Mouse (Mus musculus) cerebellum, adult 11 months (tissue): ENCODE measurements around the gene H60b.
"Not testable (repeated sequence)": the region's sequence is repeated elsewhere in the genome, so short reads cannot be mapped to it uniquely, and the experiment has no call there.

Source experiments
- DNase-seq: peaks from one replicate; pipeline ENCODE4 v3.0.0; 2022

The H60b gene

DNA sequence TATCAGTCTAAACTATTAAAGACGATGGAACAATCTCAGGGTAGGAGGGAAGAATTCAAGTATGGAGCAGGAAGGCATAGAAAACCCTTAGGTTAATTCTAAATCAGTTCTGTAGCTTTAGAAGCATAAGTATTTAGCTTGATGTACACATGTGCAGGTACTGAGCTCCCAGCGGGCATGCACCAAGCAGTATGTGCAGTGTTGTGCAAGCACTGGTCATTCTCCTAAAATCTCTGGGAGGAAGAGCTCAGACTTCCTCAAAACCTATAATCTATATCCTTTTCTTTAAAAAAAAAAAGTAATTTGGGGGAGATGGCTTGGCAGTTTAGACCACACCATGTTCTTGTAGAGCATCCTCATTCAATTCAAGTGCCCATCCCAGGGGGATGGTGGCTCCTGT lies 120.1 kb downstream of the H60b start:
- DNase-seq, result not testable (repeated sequence)

DNA sequence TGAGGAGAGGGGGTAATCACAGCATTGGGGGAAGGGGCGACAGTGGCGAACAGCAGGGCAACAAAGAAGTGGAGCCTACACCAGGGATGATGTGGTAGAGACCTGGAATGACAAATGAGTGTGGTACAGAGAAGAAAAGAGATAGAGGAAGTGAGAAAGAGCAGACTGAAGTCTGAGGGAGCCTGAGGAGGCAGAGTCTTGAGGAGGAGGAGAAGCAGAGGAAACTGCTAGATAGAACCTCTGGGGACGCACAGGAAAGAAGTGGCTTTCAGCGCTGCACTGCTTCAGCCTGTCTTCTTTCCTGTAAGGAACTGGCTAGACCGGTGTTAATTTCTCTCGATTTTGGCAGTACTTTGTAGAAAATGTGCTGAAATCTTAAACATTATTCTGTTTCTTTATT lies 124.4 kb downstream of the H60b start:
- DNase-seq, result no peak

DNA sequence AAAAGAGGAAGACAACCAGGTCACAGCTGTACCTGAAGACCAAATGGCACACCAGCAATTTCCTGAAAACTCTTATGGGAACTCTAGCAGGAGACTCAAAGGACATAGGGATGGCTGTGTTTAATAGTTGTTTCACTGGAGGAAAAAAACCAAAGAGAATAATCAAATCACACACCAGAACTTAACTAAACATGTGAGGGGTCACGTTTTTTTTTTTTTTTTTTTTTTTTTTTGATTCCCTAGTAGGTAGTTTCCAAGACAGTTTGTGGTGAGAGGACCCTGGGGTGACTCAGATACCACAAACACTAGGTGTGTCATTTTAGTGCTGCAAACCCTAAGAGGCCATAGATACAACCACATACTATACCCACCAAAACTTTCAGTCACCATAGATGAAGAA lies 137.3 kb downstream of the H60b start:
- no peak for DNase-seq

DNA sequence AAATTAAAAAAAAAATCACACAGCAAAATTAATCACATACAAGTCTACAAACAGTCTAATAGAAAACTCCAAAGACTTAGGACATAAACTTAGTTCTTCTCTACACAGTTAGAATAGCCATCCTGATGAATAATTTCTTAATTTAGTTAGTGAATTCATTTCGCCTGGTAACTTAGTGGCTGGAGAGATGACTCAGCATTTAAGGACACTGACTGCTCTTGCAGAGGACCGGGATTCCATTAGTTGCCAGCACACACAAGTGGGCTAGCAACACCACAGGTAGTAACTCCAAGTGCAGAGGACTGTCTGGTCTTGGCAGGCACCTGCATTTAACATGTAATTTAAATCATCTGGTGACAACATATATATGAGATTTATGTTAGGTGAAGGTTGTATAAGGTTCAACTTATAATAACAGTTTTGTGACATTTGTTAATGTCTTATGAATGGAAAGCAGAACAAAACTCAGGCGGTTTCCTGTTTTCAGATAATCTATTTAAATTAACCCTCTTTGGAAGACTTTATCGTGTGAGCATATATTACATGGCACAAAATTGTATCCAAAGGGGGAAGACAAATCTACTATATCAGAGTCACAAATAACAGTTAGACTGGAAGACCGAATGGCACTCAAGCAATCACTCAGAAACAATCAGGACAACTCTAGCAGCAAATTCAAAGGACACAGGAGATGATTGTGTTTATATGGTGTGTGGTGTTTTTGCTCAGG lies 138.8 kb downstream of the H60b start:
- no peak for DNase-seq

DNA sequence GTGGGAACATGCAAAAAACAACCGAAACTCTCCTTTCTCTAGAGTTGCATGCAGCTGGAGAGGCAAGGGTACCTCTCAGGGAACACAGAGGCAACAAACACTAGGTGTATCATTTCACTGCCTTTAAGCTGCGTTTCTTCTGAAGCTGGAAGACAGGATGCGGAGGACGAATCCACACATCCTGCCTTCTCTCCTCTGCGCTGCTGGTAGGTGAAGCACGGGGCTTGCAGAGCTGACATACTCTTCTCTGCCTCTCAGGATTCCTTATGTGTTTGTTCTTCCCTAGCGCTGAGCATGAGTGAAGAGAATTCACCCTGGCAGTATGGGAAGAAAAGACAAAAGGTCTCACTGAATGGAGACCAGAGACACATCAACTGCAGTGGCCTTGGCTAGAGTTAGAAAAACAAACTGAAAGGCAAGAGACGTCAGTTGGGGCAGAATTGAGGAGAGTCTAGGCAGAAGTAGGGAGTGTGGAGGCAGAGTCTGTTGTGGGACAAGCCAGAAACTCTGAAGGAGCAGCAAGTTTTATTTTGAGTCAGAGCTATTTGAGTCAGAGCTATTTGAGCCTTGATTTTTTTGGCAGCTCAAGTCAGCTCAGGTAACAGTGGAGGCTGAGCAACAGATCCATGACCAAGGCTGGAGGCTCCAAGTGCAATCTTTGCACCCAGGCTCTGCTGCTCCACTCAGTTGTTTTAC lies 139.5 kb downstream of the H60b start:
- DNase-seq, result no peak

DNA sequence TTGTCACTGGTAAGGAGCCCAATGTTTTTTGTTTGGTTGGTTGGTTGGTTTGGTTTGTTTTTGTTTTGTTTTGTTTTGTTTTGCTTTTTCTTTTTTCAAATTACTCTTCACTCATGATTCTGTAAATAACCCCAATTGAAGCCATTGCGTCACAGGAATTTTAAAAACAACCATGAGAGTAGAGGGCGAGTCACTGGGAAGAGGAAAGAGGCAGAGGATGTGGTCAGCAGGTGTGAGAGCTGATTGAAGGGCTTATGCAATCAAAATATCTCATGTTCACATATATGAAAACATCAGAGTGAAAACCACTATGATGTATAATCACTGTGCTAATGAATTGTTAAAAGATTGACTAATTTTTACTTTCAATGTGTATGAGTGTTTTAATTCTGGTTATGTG lies 140.9 kb downstream of the H60b start:
- DNase-seq, result no peak

DNA sequence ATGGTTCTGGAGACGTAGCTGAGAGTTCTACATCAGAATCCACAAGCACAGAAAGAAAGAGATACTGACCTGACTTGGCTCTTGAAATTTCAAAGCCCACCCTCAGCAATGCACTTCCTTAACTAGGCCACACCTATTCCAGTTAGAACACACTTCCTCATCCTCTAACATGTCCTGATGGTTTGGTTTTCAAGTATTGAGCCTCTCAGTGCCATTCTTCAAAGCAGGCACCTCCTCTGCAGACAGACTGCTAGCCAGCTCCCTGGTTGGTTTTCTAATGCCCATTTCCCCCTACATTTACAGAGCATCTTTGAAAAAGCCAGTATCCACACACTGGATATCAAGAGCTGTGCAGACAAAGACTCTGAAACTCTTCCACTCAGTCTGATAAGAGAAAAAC lies 143.3 kb downstream of the H60b start:
- no peak for DNase-seq

DNA sequence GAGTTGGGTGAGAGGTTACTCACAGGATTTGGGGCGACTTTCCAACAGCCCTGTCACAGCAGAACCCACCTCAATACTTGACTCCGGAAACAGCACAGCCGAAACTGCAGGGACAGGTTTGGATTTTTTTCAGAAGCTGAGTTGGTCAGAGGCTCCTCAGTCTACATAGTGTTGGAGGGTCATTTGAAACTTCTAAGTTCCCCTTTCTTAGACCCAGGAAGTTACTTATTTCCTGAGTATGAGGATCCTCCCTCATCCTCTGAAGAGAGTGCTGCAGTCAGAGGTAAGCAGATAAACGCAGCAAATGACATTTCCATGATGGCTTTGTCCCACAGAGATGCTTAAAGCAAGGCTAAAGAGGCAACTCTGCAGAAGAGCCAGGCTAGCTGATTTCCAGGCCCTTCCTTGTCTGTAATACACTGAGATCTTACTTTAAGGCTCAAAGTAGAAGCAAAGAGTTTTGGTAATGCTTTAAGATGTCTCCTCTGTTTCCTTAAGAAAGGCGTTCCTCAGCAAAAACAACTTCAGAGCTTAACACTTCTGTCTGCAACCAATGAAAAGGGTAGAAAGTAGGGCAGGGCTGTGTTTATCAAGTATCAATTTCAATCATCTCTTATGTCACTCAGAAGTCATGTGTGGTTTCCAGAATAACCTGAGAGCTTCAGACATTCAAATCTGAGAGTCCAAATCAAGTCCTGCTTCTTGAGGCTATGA lies 144.1 kb downstream of the H60b start:
- no peak for DNase-seq

DNA sequence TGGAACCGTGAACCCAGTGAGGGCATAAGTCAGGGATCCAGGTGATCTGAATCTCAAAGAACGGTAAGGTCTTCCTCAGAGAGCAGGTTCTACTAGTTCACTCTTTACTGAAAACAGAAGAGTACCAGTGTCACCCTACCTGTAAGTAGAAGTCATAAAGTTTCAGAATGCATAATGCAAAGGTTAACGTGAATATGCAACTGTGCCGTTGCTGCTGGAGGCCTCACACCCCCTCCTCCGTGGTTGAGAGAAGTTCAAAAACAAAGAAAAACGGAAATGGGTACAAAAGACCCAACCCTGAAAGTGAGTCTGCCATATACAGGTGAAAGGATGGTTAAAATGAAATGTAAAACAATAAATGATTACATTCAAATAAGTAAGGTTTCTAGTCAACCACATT lies 145.3 kb downstream of the H60b start:
- no peak for DNase-seq

DNA sequence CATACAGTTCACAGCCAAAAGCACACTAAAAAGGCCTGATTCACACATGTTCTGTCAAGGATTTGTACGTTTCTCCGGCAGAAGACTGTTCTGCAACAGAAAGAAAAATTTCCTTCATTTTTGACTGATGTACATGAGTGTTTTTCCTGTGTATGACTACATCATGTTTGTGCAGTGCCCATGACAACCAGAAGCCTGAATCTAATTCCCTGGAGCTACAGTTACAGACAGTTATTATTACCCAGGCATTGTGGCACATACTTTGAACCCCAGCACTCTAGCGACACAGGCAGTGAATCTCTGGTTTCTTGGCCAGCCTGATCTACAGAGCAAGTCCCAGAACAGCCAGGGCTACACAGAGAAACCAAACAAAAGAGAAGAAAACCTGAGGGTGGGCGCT lies 147.4 kb downstream of the H60b start:
- DNase-seq, result no peak

DNA sequence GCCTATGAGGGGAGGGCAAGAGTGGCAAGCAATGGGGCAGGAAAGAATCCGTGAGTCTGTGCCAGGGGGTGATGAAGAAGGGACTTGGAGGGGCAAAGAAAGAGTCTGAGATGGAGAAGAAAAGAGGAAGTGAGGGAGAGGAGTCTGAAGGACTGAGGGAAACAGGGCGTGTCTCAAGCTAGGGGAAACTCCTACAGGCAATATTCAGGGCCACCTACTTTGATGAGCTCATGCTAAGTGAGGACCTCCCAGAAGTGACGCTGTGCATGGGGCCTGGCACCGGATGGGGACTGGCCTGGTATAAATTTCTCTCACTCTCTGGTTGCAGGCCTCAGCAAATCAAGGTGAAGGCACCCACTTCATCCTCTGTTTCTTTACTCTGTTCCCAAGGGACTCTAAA lies 148.1 kb downstream of the H60b start:
- DNase-seq, result no peak

DNA sequence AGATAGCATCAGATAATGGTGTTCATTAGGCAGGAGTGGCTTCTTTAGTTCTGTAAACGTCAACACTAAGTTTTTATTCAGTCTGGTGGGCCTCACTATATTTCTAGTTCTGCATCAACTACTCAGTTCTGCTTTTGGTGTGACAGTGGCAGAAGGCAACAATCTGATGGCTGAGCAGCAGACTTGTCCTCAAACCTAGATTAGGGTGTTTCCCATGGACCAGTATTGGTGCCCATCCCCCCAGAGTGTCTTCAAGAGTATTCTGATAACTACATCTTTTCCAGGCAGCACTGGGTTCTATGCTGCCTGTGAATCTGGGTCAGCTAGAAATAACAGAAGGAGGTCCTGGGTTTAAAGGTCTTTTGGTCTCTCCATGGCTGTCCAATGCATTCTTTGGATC lies 149.8 kb downstream of the H60b start:
- DNase-seq, result no peak

DNA sequence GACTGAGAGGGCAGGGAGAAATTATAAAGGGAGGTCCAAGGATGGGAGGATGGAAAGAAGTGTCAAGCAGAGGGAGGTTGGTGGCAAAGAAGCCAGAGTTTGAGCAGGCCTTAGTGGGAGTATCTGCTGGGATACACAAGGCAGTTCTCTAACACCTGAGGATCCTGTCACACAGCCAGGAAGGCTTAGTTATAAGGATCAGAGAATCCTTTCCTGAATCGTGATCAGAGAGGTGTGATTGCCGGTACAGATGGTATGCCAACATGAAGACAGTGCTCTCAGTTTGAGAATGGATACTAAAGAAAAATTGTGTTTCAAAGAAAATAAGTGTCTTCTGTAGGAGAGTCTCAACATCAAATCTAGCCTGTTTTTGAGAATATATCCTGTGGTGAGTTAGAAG lies 164.5 kb downstream of the H60b start:
- no peak for DNase-seq
